Mouse (Mus musculus) heart, embryonic 12.5 days (tissue): ENCODE results near the gene Tspyl2. TPM values are rescaled to one million over a fixed set of nuclear protein-coding genes. Genes with fewer than 3 reads are reported as not detected.

Experiments
- polyA plus RNA-seq: library from polyadenylated mRNA; unstranded; fragments of >200 nt; fragmentation: Nextera tagmentation; extraction: Ambion mirVana; gene quantifications from 2 replicates; pipeline ENCODE4 v1.2.1, GENCODE M21; 2016

Tspyl2 gene
- polyA plus RNA-seq, 1 experiment from 2014 or later, result 22.3 TPM

Other genes with a start within 250 kb of the Tspyl2 start
- gene Iqsec2, start 198.2 kb downstream of the Tspyl2 start, polyA plus RNA-seq, result 22.1 and 25.0 TPM in 2 replicates
- 49.3 and 50.5 TPM in 2 replicates for gene Kdm5c, start 109.4 kb downstream of the Tspyl2 start, polyA plus RNA-seq
- gene Kantr, start 14.9 kb downstream of the Tspyl2 start, polyA plus RNA-seq, result 8.8 and 10.9 TPM in 2 replicates
- 2.9 and 3.4 TPM in 2 replicates for gene Gpr173, start 26.3 kb upstream of the Tspyl2 start, polyA plus RNA-seq
- not detected in 2 replicates for gene Cldn34a, start 220.9 kb upstream of the Tspyl2 start, polyA plus RNA-seq